ENCODE assay signal across 9 mouse cellular contexts in the genomic region with DNA sequence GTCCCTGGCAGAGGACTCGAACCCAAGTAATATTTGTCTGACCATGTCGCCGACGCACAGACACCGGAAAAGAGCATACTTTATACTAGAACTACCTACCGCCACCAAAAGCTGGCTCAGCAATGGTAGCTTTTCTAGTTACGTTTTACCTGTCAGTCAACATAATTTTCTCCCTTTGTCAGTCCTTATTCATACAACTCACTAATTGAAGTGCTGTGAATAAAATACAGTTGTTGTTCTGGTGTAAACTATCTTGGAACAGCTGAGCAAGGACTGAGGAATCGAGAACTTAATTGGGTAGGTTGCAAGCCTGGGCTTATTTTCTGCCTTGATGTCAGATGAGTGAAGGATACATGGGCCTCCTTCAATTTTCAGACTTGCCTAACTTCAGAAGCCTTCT. TPM values are rescaled to one million over a fixed set of nuclear protein-coding genes. Genes with fewer than 3 reads are reported as not detected.
A peak's percentile ranks its signal among the peaks of the same experiment; 100 is the strongest.
DNase-seq lines count a peak whose midpoint lies in the region; ATAC-seq and TF ChIP-seq lines count a peak whose summit lies in the region.
"Had no signal": no experiment of that assay in that cellular context is flagged by ENCODE, and none has a peak within 500 bp of the region (broad histone marks: within the 10 kb centered on the region; RNA-seq: fewer than 3 reads in every experiment).

No protein-coding gene starts in this region.

- H3K27ac ChIP-seq in heart, embryonic 15.5 days: peak overlapping the region; percentile 95
- H3K27ac ChIP-seq in hindbrain, embryonic 10.5 days: peak overlapping the region; percentile 96
- H3K27ac ChIP-seq in midbrain, embryonic 10.5 days (replicated peaks): peak overlapping the region; percentile 94

- H3K9ac ChIP-seq in heart, embryonic 15.5 days: peak overlapping the region; percentile 95

- no peaks in the 10 kb centered on the region for H3K9me3 ChIP-seq in heart, embryonic 15.5 days (replicated peaks)
- no peaks in the 10 kb centered on the region for H3K9me3 ChIP-seq in G1E (replicated peaks)
- H3K9me3 ChIP-seq in hindbrain, embryonic 10.5 days: no peaks in the 10 kb centered on the region
- no peaks in the 10 kb centered on the region for H3K9me3 ChIP-seq in midbrain, embryonic 10.5 days (replicated peaks)

- peak overlapping the region; percentile 91 for H3K4me2 ChIP-seq in heart, embryonic 15.5 days

- peak overlapping the region; percentile 96 for H3K4me3 ChIP-seq in heart, embryonic 15.5 days
- peak overlapping the region; percentile 87 for H3K4me3 ChIP-seq in G1E (ENCODE audit: low read depth, low read length)
- peak overlapping the region; percentile 95 for H3K4me3 ChIP-seq in hindbrain, embryonic 10.5 days
- H3K4me3 ChIP-seq in midbrain, embryonic 10.5 days: peak overlapping the region; percentile 91

- no peak for DNase-seq in heart, postnatal 10 days
- DNase-seq in G1E (ENCODE audit: low spot score): no peak
- DNase-seq in hindbrain, embryonic 10.5 days (ENCODE audit: low spot score): no peak
- DNase-seq in midbrain, embryonic 10.5 days (ENCODE audit: low spot score): no peak
- no peak for DNase-seq in right cerebral cortex, adult 18-20 months
- no peak for DNase-seq in right cerebral cortex, adult 2 months (ENCODE audit: low spot score in 2 of 2)
- no peak for DNase-seq in cerebellum, adult 11-12 months

- H3K4me1 ChIP-seq in heart, embryonic 15.5 days (replicated peaks): peaks cover 13% of the 10 kb centered on the region
- peaks cover 33% of the 10 kb centered on the region for H3K4me1 ChIP-seq in G1E (ENCODE audit: insufficient read depth, low read depth, low read length)
- peaks cover 18% of the 10 kb centered on the region for H3K4me1 ChIP-seq in hindbrain, embryonic 10.5 days (replicated peaks)
- peaks cover 28% of the 10 kb centered on the region for H3K4me1 ChIP-seq in midbrain, embryonic 10.5 days

- H3K27me3 ChIP-seq in heart, embryonic 15.5 days: no peaks in the 10 kb centered on the region
- H3K27me3 ChIP-seq in G1E (ENCODE audit: insufficient read depth, low read length): no peaks in the 10 kb centered on the region
- no peaks in the 10 kb centered on the region for H3K27me3 ChIP-seq in hindbrain, embryonic 10.5 days (ENCODE audit: insufficient read depth, poor library complexity, severe bottlenecking)
- no peaks in the 10 kb centered on the region for H3K27me3 ChIP-seq in midbrain, embryonic 10.5 days (ENCODE audit: low read depth, poor library complexity, severe bottlenecking)
- H3K27me3 ChIP-seq: Patski had no signal

- intact Hi-C loops in heart, postnatal 10 days (cut with DNase I): no loop called here

- no peak for TF ChIP-seq CTCF in G1E (IDR thresholded peaks at IDR 0.05; ENCODE audit: low read depth, low read length)

- H3K36me3 ChIP-seq in heart, embryonic 15.5 days: no peaks in the 10 kb centered on the region
- peaks cover 4% of the 10 kb centered on the region for H3K36me3 ChIP-seq in G1E (replicated peaks)
- H3K36me3 ChIP-seq in hindbrain, embryonic 10.5 days: peaks cover 1% of the 10 kb centered on the region; the same call in 1 of the 2 replicates
- H3K36me3 ChIP-seq in midbrain, embryonic 10.5 days: 0 out of 2 replicates have a peak, but pooled peaks cover 2% of the 10 kb centered on the region

- no peak for ATAC-seq in heart, embryonic 15.5 days (replicated peaks; ENCODE audit: insufficient number of reproducible peaks, insufficient read depth, low FRiP score, low read depth)
- no peak for ATAC-seq in G1E (ENCODE audit: extremely low read depth, insufficient number of reproducible peaks, low FRiP score, poor library complexity, severe bottlenecking)

- WGBS in heart, embryonic 15.5 days: 10% methylated on average over 8 of the region's 8 CpGs
- 10% methylated on average over 8 of the region's 8 CpGs for WGBS in hindbrain, embryonic 10.5 days
- WGBS in midbrain, embryonic 10.5 days: 12% methylated on average over 8 of the region's 8 CpGs

RNA-seq across cellular contexts. Expression of gene Rb1, which starts 0.9 kb away (rescaled TPM):
- 9.9 and 12.7 TPM in 2 replicates for polyA plus RNA-seq in heart, embryonic 15.5 days (2015; fragmentation: Nextera tagmentation; extraction: Ambion mirVana)
- total RNA-seq in heart, postnatal 10 days (2021): 10 to 100 TPM; 20.0 to 20.8 TPM
- total RNA-seq in G1E (2014; fragmentation: Nextera tagmentation) (390 and 393 TPM in 2 replicates), G1E (2017) (57.4 and 64.9 TPM in 2 replicates)
- polyA plus RNA-seq in G1E (2012): 10.1 and 11.6 TPM in 2 replicates
- 24.2 and 27.1 TPM in 2 replicates for polyA plus RNA-seq in hindbrain, embryonic 10.5 days (2016; fragmentation: Nextera tagmentation; extraction: Ambion mirVana)
- polyA plus RNA-seq in midbrain, embryonic 10.5 days (2016; fragmentation: Nextera tagmentation; extraction: Ambion mirVana): 25.9 and 26.3 TPM in 2 replicates

RNA-seq across cellular contexts. Expression of gene Itm2b, which starts 58.6 kb away (rescaled TPM):
- 728 and 777 TPM in 2 replicates for polyA plus RNA-seq in heart, embryonic 15.5 days (2015; fragmentation: Nextera tagmentation; extraction: Ambion mirVana)
- total RNA-seq in heart, postnatal 10 days (2021): 100 to 1,000 TPM; 625 to 643 TPM
- 474 and 507 TPM in 2 replicates for total RNA-seq in G1E (2014; fragmentation: Nextera tagmentation)
- 523 and 553 TPM in 2 replicates for total RNA-seq in G1E (2017)
- 104 and 121 TPM in 2 replicates for polyA plus RNA-seq in G1E (2012)
- polyA plus RNA-seq in hindbrain, embryonic 10.5 days (2016; fragmentation: Nextera tagmentation; extraction: Ambion mirVana): 249 and 310 TPM in 2 replicates
- 226 and 281 TPM in 2 replicates for polyA plus RNA-seq in midbrain, embryonic 10.5 days (2016; fragmentation: Nextera tagmentation; extraction: Ambion mirVana)
